Mouse (Mus musculus) adrenal gland, postnatal 36 days (tissue): ENCODE measurements around the gene Fbrsl1. TPM values are rescaled to one million over a fixed set of nuclear protein-coding genes. Genes with fewer than 3 reads are reported as not detected.
"Not testable (repeated sequence)": the region's sequence is repeated elsewhere in the genome, so short reads cannot be mapped to it uniquely, and the experiment has no call there.

Experiments
- DNase-seq, 2 experiments: peaks; one replicate each; pipeline ENCODE4 v3.0.0; 2021; ENCODE audit warnings: mixed read lengths in 1 of 2
- total RNA-seq, 2 experiments: library from RNA; stranded (reverse); gene quantifications; 2 replicates each; pipeline ENCODE4 v1.2.3; 2021

Fbrsl1 gene
- total RNA-seq, 2 experiments from 2014 or later, result 65.6 to 68.6 TPM

GRCm38 (mm10) chr5:110449294-110449693 is 991 bp upstream of the Fbrsl1 start:
- DNase-seq, result no peak

GRCm38 (mm10) chr5:110447720-110448435 is 425 bp downstream of the Fbrsl1 start:
- DNase-seq, result peak; percentile 40 to 44

GRCm38 (mm10) chr5:110444509-110444908 is 3.8 kb downstream of the Fbrsl1 start:
- DNase-seq, result no peak

GRCm38 (mm10) chr5:110442966-110443590 is 5.2 kb downstream of the Fbrsl1 start:
- DNase-seq, result peak; percentile 52 to 69

- peak; percentile 66 to 71 for DNase-seq
Measured at GRCm38 (mm10) chr5:110439565-110440310, 8.6 kb downstream of the Fbrsl1 start.

GRCm38 (mm10) chr5:110438591-110438990 is 9.7 kb downstream of the Fbrsl1 start:
- DNase-seq, result no peak

- no peak for DNase-seq
Measured at GRCm38 (mm10) chr5:110437632-110438261, 10.6 kb downstream of the Fbrsl1 start.

GRCm38 (mm10) chr5:110436166-110436565 is 12.1 kb downstream of the Fbrsl1 start:
- not testable (repeated sequence) for DNase-seq

GRCm38 (mm10) chr5:110434816-110435215 is 13.5 kb downstream of the Fbrsl1 start:
- no peak for DNase-seq

GRCm38 (mm10) chr5:110429045-110429444 is 19.3 kb downstream of the Fbrsl1 start:
- DNase-seq, result peak; percentile 75 to 84

GRCm38 (mm10) chr5:110428290-110428689 is 20.0 kb downstream of the Fbrsl1 start:
- DNase-seq, result no peak

- no peak for DNase-seq
Measured at GRCm38 (mm10) chr5:110425187-110425586, 23.1 kb downstream of the Fbrsl1 start.

GRCm38 (mm10) chr5:110424204-110424603 is 24.1 kb downstream of the Fbrsl1 start:
- no peak for DNase-seq

- DNase-seq, result no peak
Measured at GRCm38 (mm10) chr5:110421393-110421792, 26.9 kb downstream of the Fbrsl1 start.

- no peak for DNase-seq
Measured at GRCm38 (mm10) chr5:110420950-110421349, 27.4 kb downstream of the Fbrsl1 start.

GRCm38 (mm10) chr5:110420201-110420600 is 28.1 kb downstream of the Fbrsl1 start:
- DNase-seq, result no peak

- DNase-seq, result no peak
Measured at GRCm38 (mm10) chr5:110418523-110418911, 29.8 kb downstream of the Fbrsl1 start.

GRCm38 (mm10) chr5:110417756-110418522 is 30.4 kb downstream of the Fbrsl1 start:
- DNase-seq, result peak; percentile 70 to 76

GRCm38 (mm10) chr5:110416825-110417401 is 31.4 kb downstream of the Fbrsl1 start:
- peak; percentile 81 to 84 for DNase-seq

GRCm38 (mm10) chr5:110415806-110416700 is 32.2 kb downstream of the Fbrsl1 start:
- DNase-seq, result peak in 1 of 2 experiments; percentile 46
